Mouse (Mus musculus): ENCODE results near the gene Pcx. TPM values are rescaled to one million over a fixed set of nuclear protein-coding genes. Genes with fewer than 3 reads are reported as not detected.
A peak's percentile ranks its signal among the peaks of the same experiment; 100 is the strongest.

The Pcx gene
- polyA plus RNA-seq, 1 experiment from 2014 or later: 14.1 TPM

GRCm38 (mm10) chr19:4623419-4623818, 113.1 kb downstream of the Pcx start:
- WGBS: 95% methylated on average over 9 of the region's 9 CpGs
- H3K27me3 ChIP-seq (ENCODE audit: control insufficient read depth, insufficient read depth, low read length): no peaks in the 10 kb centered on the region
- no peak overlapping the region for H3K4me3 ChIP-seq (ENCODE audit: low read length)
- peaks cover 17% of the 10 kb centered on the region for H3K36me3 ChIP-seq (ENCODE audit: control insufficient read depth, insufficient read depth)
- no peak overlapping the region for H3K4me2 ChIP-seq (ENCODE audit: low read depth, low read length)
- no peak for ATAC-seq (replicated peaks; ENCODE audit: extremely low read depth, insufficient read depth, low FRiP score)
- no peak overlapping the region for H3K27ac ChIP-seq (ENCODE audit: low read length)
- H3K9me3 ChIP-seq (replicated peaks; ENCODE audit: control insufficient read depth, low read length): no peaks in the 10 kb centered on the region
- H3K9ac ChIP-seq (ENCODE audit: low read length): no peak overlapping the region
- H3K4me1 ChIP-seq (ENCODE audit: control insufficient read depth, insufficient read depth, low read length): peaks cover 16% of the 10 kb centered on the region

DNA sequence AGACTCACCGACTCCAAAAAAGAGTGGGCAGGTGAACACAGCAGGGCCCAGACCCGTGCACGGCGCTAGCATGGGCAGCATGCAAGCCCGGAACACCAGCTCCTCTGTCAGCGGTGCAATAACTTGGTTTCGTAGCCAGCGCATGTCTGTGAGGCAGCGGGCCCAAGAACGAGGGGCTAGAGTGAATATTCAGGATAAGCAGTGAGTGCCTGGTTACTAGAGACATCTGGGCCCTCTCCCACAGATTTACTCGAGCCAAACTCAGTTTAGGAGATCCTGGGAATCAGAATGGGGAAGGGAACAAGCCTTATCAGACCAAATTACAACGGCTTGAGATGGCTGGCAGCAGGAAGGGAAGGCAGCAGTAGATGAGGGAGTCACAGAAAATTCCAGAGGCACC, 113.7 kb downstream of the Pcx start:
- Histone ChIP-seq H3K9ac (ENCODE audit: low read length) (no peak overlapping the region; the same call in 1 of the 2 replicates), H3K36me3 (ENCODE audit: control insufficient read depth, insufficient read depth) (peaks cover 17% of the 10 kb centered on the region), H3K9me3 (replicated peaks; ENCODE audit: control insufficient read depth, low read length) (no peaks in the 10 kb centered on the region), H3K27ac (ENCODE audit: low read length) (no peak overlapping the region), H3K27me3 (ENCODE audit: control insufficient read depth, insufficient read depth, low read length) (no peaks in the 10 kb centered on the region), H3K4me1 (ENCODE audit: control insufficient read depth, insufficient read depth, low read length) (peaks cover 16% of the 10 kb centered on the region), H3K4me2 (ENCODE audit: low read depth, low read length) (no peak overlapping the region), H3K4me3 (ENCODE audit: low read length) (no peak overlapping the region)
- 89% methylated on average over 12 of the region's 12 CpGs for WGBS
- ATAC-seq (replicated peaks; ENCODE audit: extremely low read depth, insufficient read depth, low FRiP score): no peak

DNA sequence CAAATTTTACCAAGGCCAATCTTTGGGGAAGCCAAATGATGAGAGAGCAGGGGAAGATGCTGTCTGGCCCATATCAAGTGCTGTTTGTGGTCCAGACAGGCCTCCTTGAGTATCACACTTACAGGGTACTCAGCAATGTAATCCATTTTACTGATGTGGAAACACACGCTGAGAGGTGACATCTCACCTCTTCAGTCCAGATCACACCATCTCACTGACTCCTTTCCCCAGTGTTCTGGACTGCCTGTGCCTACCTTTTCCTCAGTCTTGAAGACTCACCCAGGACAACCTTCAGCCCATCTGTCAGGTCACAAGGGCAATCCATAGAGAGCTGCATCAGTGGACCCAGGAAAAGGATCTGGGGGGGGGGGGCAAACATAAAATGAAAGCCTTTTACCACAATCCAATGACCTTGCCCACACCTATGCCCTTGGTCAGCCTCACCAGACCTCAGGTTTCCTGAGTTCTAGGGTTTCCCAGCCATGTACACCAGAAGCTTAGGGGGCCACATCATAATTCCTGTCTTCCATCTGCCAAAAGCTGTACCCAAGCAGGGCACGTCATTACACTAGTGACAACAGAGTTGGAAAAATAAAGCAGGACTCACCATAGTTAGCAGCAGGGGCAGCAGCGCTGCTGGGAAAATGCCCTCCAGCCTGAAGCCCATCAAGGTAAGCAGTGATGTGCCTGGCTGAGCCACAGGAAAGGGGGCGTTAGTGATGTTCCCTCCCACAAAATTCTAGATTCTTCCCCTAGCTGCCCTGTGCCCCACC, 114.3 kb downstream of the Pcx start:
- no peak for ATAC-seq (replicated peaks; ENCODE audit: extremely low read depth, insufficient read depth, low FRiP score)
- Histone ChIP-seq H3K4me3 (ENCODE audit: low read length) (peak overlapping the region; percentile 82), H3K9me3 (replicated peaks; ENCODE audit: control insufficient read depth, low read length) (no peaks in the 10 kb centered on the region), H3K27ac (ENCODE audit: low read length) (peak overlapping the region; percentile 87; the same call in 1 of the 2 replicates), H3K27me3 (ENCODE audit: control insufficient read depth, insufficient read depth, low read length) (no peaks in the 10 kb centered on the region), H3K4me2 (ENCODE audit: low read depth, low read length) (peak overlapping the region; percentile 94), H3K36me3 (ENCODE audit: control insufficient read depth, insufficient read depth) (peaks cover 17% of the 10 kb centered on the region), H3K4me1 (ENCODE audit: control insufficient read depth, insufficient read depth, low read length) (peaks cover 16% of the 10 kb centered on the region), H3K9ac (ENCODE audit: low read length) (peak overlapping the region; percentile 91)
- 31% methylated on average over 4 of the region's 4 CpGs for WGBS

GRCm38 (mm10) chr19:4625179-4625828, 115.0 kb downstream of the Pcx start, which contains the start of gene Rce1:
TSS of gene Rce1 (minus strand) at chr19:4625641.
- Histone ChIP-seq H3K4me1 (ENCODE audit: control insufficient read depth, insufficient read depth, low read length) (peaks cover 16% of the 10 kb centered on the region), H3K27me3 (ENCODE audit: control insufficient read depth, insufficient read depth, low read length) (no peaks in the 10 kb centered on the region), H3K9ac (ENCODE audit: low read length) (peak within 1 kb of the TSS; percentile 91), H3K27ac (ENCODE audit: low read length) (peak within 1 kb of the TSS; percentile 87), H3K4me3 (ENCODE audit: low read length) (peak within 1 kb of the TSS; percentile 82), H3K4me2 (ENCODE audit: low read depth, low read length) (peak within 1 kb of the TSS; percentile 94), H3K36me3 (ENCODE audit: control insufficient read depth, insufficient read depth) (peaks cover 17% of the 10 kb centered on the region), H3K9me3 (replicated peaks; ENCODE audit: control insufficient read depth, low read length) (no peaks in the 10 kb centered on the region)
- peak; percentile 91 for ATAC-seq (replicated peaks; ENCODE audit: extremely low read depth, insufficient read depth, low FRiP score)
- WGBS: under 1% methylated on average over 64 of the region's 64 CpGs

- H3K4me3 ChIP-seq (ENCODE audit: low read length): peak overlapping the region; percentile 82
- H3K36me3 ChIP-seq (ENCODE audit: control insufficient read depth, insufficient read depth): peaks cover 17% of the 10 kb centered on the region
- ATAC-seq (replicated peaks; ENCODE audit: extremely low read depth, insufficient read depth, low FRiP score): peak; percentile 58
- H3K27me3 ChIP-seq (ENCODE audit: control insufficient read depth, insufficient read depth, low read length): no peaks in the 10 kb centered on the region
- H3K9me3 ChIP-seq (replicated peaks; ENCODE audit: control insufficient read depth, low read length): no peaks in the 10 kb centered on the region
- H3K9ac ChIP-seq (ENCODE audit: low read length): peak overlapping the region; percentile 91
- WGBS: 1% methylated on average over 35 of the region's 35 CpGs
- H3K4me1 ChIP-seq (ENCODE audit: control insufficient read depth, insufficient read depth, low read length): peaks cover 16% of the 10 kb centered on the region
- peak overlapping the region; percentile 94 for H3K4me2 ChIP-seq (ENCODE audit: low read depth, low read length)
- H3K27ac ChIP-seq (ENCODE audit: low read length): peak overlapping the region; percentile 87
Measured at GRCm38 (mm10) chr19:4625829-4626535, 115.7 kb downstream of the Pcx start.

DNA sequence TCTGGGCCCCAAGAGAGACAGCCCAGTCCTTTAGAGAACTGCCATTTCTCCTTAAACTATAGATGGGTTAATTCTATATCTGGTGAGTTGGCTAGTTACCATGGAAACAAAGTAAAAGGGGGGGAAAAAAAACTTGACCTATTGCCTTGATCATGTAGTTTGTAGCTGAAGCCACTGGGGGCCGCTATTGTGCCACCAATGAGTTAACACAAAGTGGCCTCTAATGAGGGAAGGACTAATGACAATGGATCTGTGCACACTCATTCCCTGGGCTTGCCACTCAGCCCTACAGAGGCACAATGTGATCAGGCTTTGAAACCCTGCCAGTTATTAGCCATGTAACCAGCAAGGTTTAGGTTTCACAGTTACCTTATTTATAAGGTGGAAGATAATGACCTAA, 118.5 kb downstream of the Pcx start:
- Histone ChIP-seq H3K9ac (ENCODE audit: low read length) (no peak overlapping the region), H3K27me3 (ENCODE audit: control insufficient read depth, insufficient read depth, low read length) (no peaks in the 10 kb centered on the region), H3K4me2 (ENCODE audit: low read depth, low read length) (no peak overlapping the region), H3K4me3 (ENCODE audit: low read length) (no peak overlapping the region), H3K4me1 (ENCODE audit: control insufficient read depth, insufficient read depth, low read length) (peaks cover 16% of the 10 kb centered on the region), H3K27ac (ENCODE audit: low read length) (no peak overlapping the region), H3K36me3 (ENCODE audit: control insufficient read depth, insufficient read depth) (peaks cover 2% of the 10 kb centered on the region; the same call in 1 of the 2 replicates), H3K9me3 (replicated peaks; ENCODE audit: control insufficient read depth, low read length) (no peaks in the 10 kb centered on the region)
- no peak for ATAC-seq (replicated peaks; ENCODE audit: extremely low read depth, insufficient read depth, low FRiP score)
- WGBS: 0% methylated on average over 1 of the region's 1 CpGs

GRCm38 (mm10) chr19:4635986-4636385, 125.7 kb downstream of the Pcx start:
- ATAC-seq (replicated peaks; ENCODE audit: extremely low read depth, insufficient read depth, low FRiP score): no peak
- H3K4me1 ChIP-seq (ENCODE audit: control insufficient read depth, insufficient read depth, low read length): no peaks in the 10 kb centered on the region
- no peak overlapping the region for H3K9ac ChIP-seq (ENCODE audit: low read length)
- H3K27me3 ChIP-seq (ENCODE audit: control insufficient read depth, insufficient read depth, low read length): no peaks in the 10 kb centered on the region; the same call in 1 of the 2 replicates
- H3K4me3 ChIP-seq (ENCODE audit: low read length): no peak overlapping the region
- WGBS: 59% methylated on average over 4 of the region's 4 CpGs
- no peak overlapping the region for H3K27ac ChIP-seq (ENCODE audit: low read length)
- no peak overlapping the region for H3K4me2 ChIP-seq (ENCODE audit: low read depth, low read length)
- no peaks in the 10 kb centered on the region for H3K9me3 ChIP-seq (replicated peaks; ENCODE audit: control insufficient read depth, low read length)
- H3K36me3 ChIP-seq (ENCODE audit: control insufficient read depth, insufficient read depth): no peaks in the 10 kb centered on the region

DNA sequence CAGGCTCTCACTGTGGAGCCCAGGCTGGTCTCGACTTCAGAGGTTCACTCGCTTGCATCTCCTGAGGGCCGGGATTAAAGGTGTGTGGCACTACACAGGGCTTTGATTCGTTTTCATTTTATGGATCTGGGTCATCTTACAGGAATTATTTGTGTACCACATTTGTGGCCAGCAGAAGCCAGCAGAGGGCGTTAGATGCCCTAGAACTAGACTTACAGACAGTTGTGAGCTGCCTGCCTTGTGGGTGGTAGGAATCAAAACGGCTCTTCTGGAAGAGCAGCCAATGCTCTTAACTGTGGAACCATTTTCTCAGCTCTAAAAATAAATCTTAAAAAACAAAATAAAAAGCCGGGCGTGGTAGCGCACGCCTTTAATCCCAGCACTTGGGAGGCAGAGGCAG, 134.0 kb downstream of the Pcx start:
- H3K27ac ChIP-seq (ENCODE audit: low read length): no peak overlapping the region
- H3K4me2 ChIP-seq (ENCODE audit: low read depth, low read length): no peak overlapping the region
- no peaks in the 10 kb centered on the region for H3K36me3 ChIP-seq (ENCODE audit: control insufficient read depth, insufficient read depth)
- H3K9me3 ChIP-seq (replicated peaks; ENCODE audit: control insufficient read depth, low read length): no peaks in the 10 kb centered on the region
- H3K9ac ChIP-seq (ENCODE audit: low read length): no peak overlapping the region
- no peaks in the 10 kb centered on the region for H3K4me1 ChIP-seq (ENCODE audit: control insufficient read depth, insufficient read depth, low read length)
- no peak overlapping the region for H3K4me3 ChIP-seq (ENCODE audit: low read length)
- ATAC-seq (replicated peaks; ENCODE audit: extremely low read depth, insufficient read depth, low FRiP score): no peak
- peaks cover 5% of the 10 kb centered on the region for H3K27me3 ChIP-seq (ENCODE audit: control insufficient read depth, insufficient read depth, low read length)
- WGBS: 41% methylated on average over 10 of the region's 10 CpGs
